In genomic region chr14:61138727-61139067, GRCm38 (mm10) we compare ENCODE assay signal across 9 mouse cellular contexts. TPM values are rescaled to one million over a fixed set of nuclear protein-coding genes. Genes with fewer than 3 reads are reported as not detected.
DNase-seq lines count a peak whose midpoint lies in the region; ATAC-seq and TF ChIP-seq lines count a peak whose summit lies in the region.
"Had no signal": no experiment of that assay in that cellular context is flagged by ENCODE, and none has a peak within 500 bp of the region (broad histone marks: within the 10 kb centered on the region; RNA-seq: fewer than 3 reads in every experiment).

No protein-coding gene starts in this region.

- H3K36me3 ChIP-seq in kidney, postnatal 0 days (ENCODE audit: insufficient read depth, low read length): no peaks in the 10 kb centered on the region
- H3K36me3 ChIP-seq in embryonic facial prominence, embryonic 14.5 days (ENCODE audit: control insufficient read depth, insufficient read depth, low read length): no peaks in the 10 kb centered on the region
- no peaks in the 10 kb centered on the region for H3K36me3 ChIP-seq in intestine, embryonic 16.5 days (ENCODE audit: control insufficient read depth, insufficient read depth, low read length)
- H3K36me3 ChIP-seq in neural tube, embryonic 12.5 days: no peaks in the 10 kb centered on the region

- peak overlapping the region; percentile 31; the same call in 1 of the 2 replicates for H3K9ac ChIP-seq in kidney, postnatal 0 days (ENCODE audit: low read depth, low read length)
- H3K9ac ChIP-seq in embryonic facial prominence, embryonic 14.5 days (ENCODE audit: low read depth, low read length): peak overlapping the region; percentile 60
- peak overlapping the region; percentile 65 for H3K9ac ChIP-seq in intestine, embryonic 16.5 days (ENCODE audit: low read depth, low read length)
- H3K9ac ChIP-seq in neural tube, embryonic 12.5 days: peak overlapping the region; percentile 64

- ATAC-seq in kidney, postnatal 0 days (replicated peaks; ENCODE audit: low FRiP score, low read depth): no peak
- peak; percentile 16; the same call in 1 of the 2 replicates for ATAC-seq in embryonic facial prominence, embryonic 14.5 days (ENCODE audit: low read depth)
- no peak for ATAC-seq in intestine, embryonic 16.5 days
- ATAC-seq in neural tube, embryonic 12.5 days (ENCODE audit: low FRiP score, low read depth): no peak; the same call in 1 of the 2 replicates

- no peaks in the 10 kb centered on the region for H3K9me3 ChIP-seq in kidney, postnatal 0 days (replicated peaks; ENCODE audit: low read length)
- H3K9me3 ChIP-seq in embryonic facial prominence, embryonic 14.5 days (ENCODE audit: control insufficient read depth, low read length): no peaks in the 10 kb centered on the region
- no peaks in the 10 kb centered on the region for H3K9me3 ChIP-seq in intestine, embryonic 16.5 days (ENCODE audit: control insufficient read depth, low read length)
- H3K9me3 ChIP-seq in neural tube, embryonic 12.5 days: no peaks in the 10 kb centered on the region

- H3K27me3 ChIP-seq in kidney, postnatal 0 days (ENCODE audit: insufficient read depth, low read length): peaks cover 3% of the 10 kb centered on the region; the same call in 1 of the 2 replicates
- peaks cover 18% of the 10 kb centered on the region for H3K27me3 ChIP-seq in embryonic facial prominence, embryonic 14.5 days (replicated peaks; ENCODE audit: control insufficient read depth, insufficient read depth, low read length)
- H3K27me3 ChIP-seq in intestine, embryonic 16.5 days (replicated peaks; ENCODE audit: control insufficient read depth, insufficient read depth, low read length): no peaks in the 10 kb centered on the region
- H3K27me3 ChIP-seq in neural tube, embryonic 12.5 days (replicated peaks): peaks cover 9% of the 10 kb centered on the region; the same call in 1 of the 2 replicates

- no peak overlapping the region for H3K27ac ChIP-seq in kidney, postnatal 0 days
- H3K27ac ChIP-seq in embryonic facial prominence, embryonic 14.5 days (replicated peaks; ENCODE audit: low read depth, low read length): no peak overlapping the region
- H3K27ac ChIP-seq in intestine, embryonic 16.5 days (ENCODE audit: low read length): no peak overlapping the region
- H3K27ac ChIP-seq in neural tube, embryonic 12.5 days: no peak overlapping the region

- no peak for DNase-seq in kidney, postnatal 0 days (ENCODE audit: low spot score)
- DNase-seq in kidney, adult 11 months: no peak
- DNase-seq in embryonic facial prominence, embryonic 14.5 days (ENCODE audit: low spot score): no peak
- no peak for DNase-seq in urinary bladder, postnatal 25 days (ENCODE audit: low spot score)
- DNase-seq in layer of hippocampus, adult 11-12 months (ENCODE audit: low spot score): no peak
- no peak for DNase-seq in adrenal gland, adult 2 months
- DNase-seq: kidney, adult 18-20 months had no signal

- no peak for TF ChIP-seq CTCF in kidney, postnatal 0 days (IDR thresholded peaks at IDR 0.05; ENCODE audit: low read depth)

- peak overlapping the region; percentile 40 for H3K4me3 ChIP-seq in kidney, postnatal 0 days (replicated peaks; ENCODE audit: low read depth, low read length)
- peak overlapping the region; percentile 47 for H3K4me3 ChIP-seq in embryonic facial prominence, embryonic 14.5 days (ENCODE audit: low read depth, low read length)
- H3K4me3 ChIP-seq in intestine, embryonic 16.5 days (ENCODE audit: low read length): peak overlapping the region; percentile 53
- H3K4me3 ChIP-seq in neural tube, embryonic 12.5 days: peak overlapping the region; percentile 45

- 21% methylated on average over 8 of the region's 8 CpGs for WGBS in kidney, postnatal 0 days
- WGBS in embryonic facial prominence, embryonic 14.5 days: 18% methylated on average over 8 of the region's 8 CpGs
- WGBS in intestine, embryonic 16.5 days: 22% methylated on average over 8 of the region's 8 CpGs
- 19% methylated on average over 8 of the region's 8 CpGs for WGBS in neural tube, embryonic 12.5 days

- H3K4me1 ChIP-seq in kidney, postnatal 0 days (replicated peaks; ENCODE audit: insufficient read depth, low read length): no peaks in the 10 kb centered on the region
- 0 out of 2 replicates have a peak, but pooled peaks cover 2% of the 10 kb centered on the region for H3K4me1 ChIP-seq in embryonic facial prominence, embryonic 14.5 days (ENCODE audit: control insufficient read depth, insufficient read depth, low read length)
- no peaks in the 10 kb centered on the region for H3K4me1 ChIP-seq in intestine, embryonic 16.5 days (ENCODE audit: control insufficient read depth, insufficient read depth, low read length)
- H3K4me1 ChIP-seq in neural tube, embryonic 12.5 days: no peaks in the 10 kb centered on the region; the same call in 1 of the 2 replicates

- H3K4me2 ChIP-seq in kidney, postnatal 0 days (ENCODE audit: low read length): peak overlapping the region; percentile 75
- H3K4me2 ChIP-seq in embryonic facial prominence, embryonic 14.5 days (ENCODE audit: low read depth, low read length): peak overlapping the region; percentile 78
- H3K4me2 ChIP-seq in intestine, embryonic 16.5 days (ENCODE audit: low read depth, low read length): peak overlapping the region; percentile 73
- H3K4me2 ChIP-seq in neural tube, embryonic 12.5 days (replicated peaks): peak overlapping the region; percentile 63

RNA-seq across cellular contexts. Expression of gene Sacs, which starts 0.4 kb away (rescaled TPM):
- polyA plus RNA-seq in kidney, postnatal 0 days (2015; fragmentation: Nextera tagmentation; extraction: Ambion mirVana): 1.2 TPM in 2 replicates
- polyA plus RNA-seq in embryonic facial prominence, embryonic 14.5 days (2014; fragmentation: Nextera tagmentation; extraction: Ambion mirVana): 5.0 and 5.2 TPM in 2 replicates
- polyA plus RNA-seq in intestine, embryonic 16.5 days (2015; fragmentation: Nextera tagmentation; extraction: Ambion mirVana): 1.1 TPM in 2 replicates
- 6.4 and 6.8 TPM in 2 replicates for polyA plus RNA-seq in neural tube, embryonic 12.5 days (2016; fragmentation: Nextera tagmentation; extraction: Ambion mirVana)
- total RNA-seq in adrenal gland, adult 2 months (2021): 1 to 10 TPM; 6.0 to 6.4 TPM
- polyA plus RNA-seq in adrenal gland, adult 2 months (2012; rRNA removed): 0.55 and 0.61 TPM in 2 replicates
